Mouse (Mus musculus): ENCODE results near the gene Gas7. TPM values are rescaled to one million over a fixed set of nuclear protein-coding genes. Genes with fewer than 3 reads are reported as not detected.

The Gas7 gene
- polyA plus RNA-seq, 1 experiment, result 14.4 TPM

DNA sequence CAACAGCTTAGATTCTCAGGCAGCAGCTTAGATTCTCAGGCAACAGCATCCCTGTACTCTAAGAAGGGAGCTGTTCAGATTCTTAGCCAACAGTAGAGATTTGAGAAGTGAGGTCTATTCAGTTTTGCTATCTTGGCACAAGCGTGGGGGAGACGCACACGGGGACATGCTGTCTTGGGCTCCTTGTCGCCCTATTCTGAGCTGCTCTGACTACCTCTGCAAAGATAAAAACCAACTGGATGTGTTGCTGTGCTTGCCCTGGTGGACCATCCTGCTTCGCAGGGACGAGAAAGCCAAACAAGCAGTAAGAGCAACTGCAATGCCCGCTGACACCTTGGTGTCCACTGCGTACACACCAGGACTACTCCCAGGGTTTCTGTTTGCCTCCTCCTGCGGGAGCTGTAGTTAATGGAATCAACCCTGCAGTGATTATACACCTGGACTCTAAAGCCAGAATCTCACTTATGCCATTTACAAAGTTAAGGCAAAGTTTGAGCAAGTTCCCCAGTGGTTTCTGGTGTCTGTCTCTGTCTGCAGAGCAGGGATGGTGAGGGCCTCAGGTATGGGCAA, 198.4 kb downstream of the Gas7 start:
- Histone ChIP-seq H3K4me3 (ENCODE audit: control insufficient read depth, low read depth, low read length) (no peak overlapping the region), H3K27me3 (ENCODE audit: control insufficient read depth, insufficient read depth, low read length) (no peaks in the 10 kb centered on the region), H3K27ac (ENCODE audit: control insufficient read depth, insufficient read depth, low read depth, low read length) (no peak overlapping the region), H3K4me1 (ENCODE audit: control insufficient read depth, insufficient read depth, low read length) (no peaks in the 10 kb centered on the region), H3K36me3 (ENCODE audit: control insufficient read depth, insufficient read depth, low read length) (no peaks in the 10 kb centered on the region)
- TF ChIP-seq CTCF (IDR thresholded peaks at IDR 0.05; ENCODE audit: control insufficient read depth, insufficient read depth, insufficient replicate concordance, low read depth, low read length), result no peak
- TF ChIP-seq POLR2A (IDR thresholded peaks at IDR 0.05; ENCODE audit: control insufficient read depth, low read depth, low read length), result no peak

DNA sequence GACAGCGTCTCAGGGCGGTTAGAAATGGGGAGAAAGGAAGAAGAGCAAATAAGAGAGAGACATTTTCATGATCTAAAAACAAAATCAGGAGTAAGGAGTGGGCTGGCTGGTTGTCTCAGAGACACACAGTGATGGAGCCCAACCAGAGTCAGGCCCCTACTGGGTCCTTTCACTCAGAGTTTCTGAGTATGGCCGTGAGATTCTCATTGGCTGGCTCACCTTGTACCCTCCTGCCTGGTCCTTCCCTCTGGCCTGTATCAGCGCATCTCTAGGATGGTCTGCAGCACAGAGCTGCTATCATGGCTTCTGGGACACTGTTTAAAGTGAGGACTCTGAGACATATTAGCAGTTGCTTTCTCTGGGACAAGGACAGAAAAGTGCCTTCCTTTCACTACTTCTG, 199.3 kb downstream of the Gas7 start:
- H3K36me3 ChIP-seq (ENCODE audit: control insufficient read depth, insufficient read depth, low read length), result no peaks in the 10 kb centered on the region
- no peak overlapping the region for H3K4me3 ChIP-seq (ENCODE audit: control insufficient read depth, low read depth, low read length)
- no peaks in the 10 kb centered on the region for H3K27me3 ChIP-seq (ENCODE audit: control insufficient read depth, insufficient read depth, low read length)
- H3K4me1 ChIP-seq (ENCODE audit: control insufficient read depth, insufficient read depth, low read length), result no peaks in the 10 kb centered on the region
- TF ChIP-seq POLR2A (IDR thresholded peaks at IDR 0.05; ENCODE audit: control insufficient read depth, low read depth, low read length), result no peak
- TF ChIP-seq CTCF (IDR thresholded peaks at IDR 0.05; ENCODE audit: control insufficient read depth, insufficient read depth, insufficient replicate concordance, low read depth, low read length), result no peak
- no peak overlapping the region for H3K27ac ChIP-seq (ENCODE audit: control insufficient read depth, insufficient read depth, low read depth, low read length)

DNA sequence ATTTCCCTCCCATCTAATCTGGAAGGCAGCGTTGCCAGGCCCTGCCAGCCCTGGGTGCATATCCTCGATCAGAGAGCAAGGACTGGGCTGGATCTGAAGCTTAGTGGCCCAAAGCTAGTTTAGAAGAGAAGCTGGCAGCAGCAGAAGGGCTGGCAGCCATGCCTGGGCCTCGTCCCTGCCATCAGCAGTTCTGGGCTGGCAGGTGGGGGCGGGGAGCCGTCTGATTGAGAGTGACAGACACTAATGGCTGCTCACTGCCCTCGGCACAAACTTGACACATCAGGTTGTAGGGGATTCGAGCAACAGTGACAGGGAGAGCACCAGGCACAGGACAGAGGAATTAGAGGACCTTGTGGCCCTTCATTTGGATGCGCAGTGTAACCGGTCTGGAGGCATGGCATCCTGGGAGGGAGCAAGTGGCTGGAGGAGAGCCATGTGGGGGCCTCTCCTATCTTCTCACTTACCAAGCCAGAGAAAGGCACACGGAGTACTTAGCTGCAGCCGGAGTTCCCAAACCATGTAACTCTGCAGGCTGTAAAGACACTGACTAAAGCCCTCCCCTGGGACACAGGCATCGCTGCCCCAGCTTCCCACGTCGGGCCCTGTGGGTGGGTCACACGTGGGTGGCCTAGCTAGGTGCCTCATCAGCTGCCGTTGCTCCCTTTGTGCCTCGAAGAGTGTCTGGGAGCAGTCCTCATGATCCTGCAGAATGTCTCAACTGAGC, 200.2 kb downstream of the Gas7 start:
- Histone ChIP-seq H3K4me1 (ENCODE audit: control insufficient read depth, insufficient read depth, low read length) (no peaks in the 10 kb centered on the region), H3K27me3 (ENCODE audit: control insufficient read depth, insufficient read depth, low read length) (no peaks in the 10 kb centered on the region), H3K36me3 (ENCODE audit: control insufficient read depth, insufficient read depth, low read length) (no peaks in the 10 kb centered on the region), H3K27ac (ENCODE audit: control insufficient read depth, insufficient read depth, low read depth, low read length) (peak overlapping the region; percentile 46), H3K4me3 (ENCODE audit: control insufficient read depth, low read depth, low read length) (no peak overlapping the region)
- no peak for TF ChIP-seq POLR2A (IDR thresholded peaks at IDR 0.05; ENCODE audit: control insufficient read depth, low read depth, low read length)
- TF ChIP-seq CTCF (IDR thresholded peaks at IDR 0.05; ENCODE audit: control insufficient read depth, insufficient read depth, insufficient replicate concordance, low read depth, low read length), result no peak

DNA sequence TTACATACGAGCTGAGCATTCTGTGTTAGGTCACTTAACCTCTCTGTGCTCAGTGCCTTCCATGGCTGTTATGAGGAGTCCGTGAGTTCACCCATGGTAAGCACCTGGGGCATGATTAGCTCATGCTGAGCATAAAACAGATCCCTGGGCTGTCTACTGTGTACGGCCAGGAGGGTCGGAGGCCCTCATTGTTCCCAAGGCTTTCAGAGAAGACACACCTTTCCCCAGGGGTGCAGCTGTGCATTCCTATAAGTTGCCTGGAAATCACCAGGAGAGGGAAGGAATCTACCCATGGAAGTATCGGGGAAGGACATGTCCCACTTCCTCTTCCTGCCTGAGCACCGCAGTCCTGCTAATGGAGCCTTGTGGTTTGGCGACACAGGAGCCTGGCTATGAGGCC, 201.1 kb downstream of the Gas7 start:
- H3K4me1 ChIP-seq (ENCODE audit: control insufficient read depth, insufficient read depth, low read length), result no peaks in the 10 kb centered on the region
- TF ChIP-seq POLR2A (IDR thresholded peaks at IDR 0.05; ENCODE audit: control insufficient read depth, low read depth, low read length) (no peak), CTCF (IDR thresholded peaks at IDR 0.05; ENCODE audit: control insufficient read depth, insufficient read depth, insufficient replicate concordance, low read depth, low read length) (no peak)
- H3K36me3 ChIP-seq (ENCODE audit: control insufficient read depth, insufficient read depth, low read length), result no peaks in the 10 kb centered on the region
- no peak overlapping the region for H3K27ac ChIP-seq (ENCODE audit: control insufficient read depth, insufficient read depth, low read depth, low read length)
- H3K27me3 ChIP-seq (ENCODE audit: control insufficient read depth, insufficient read depth, low read length), result no peaks in the 10 kb centered on the region
- H3K4me3 ChIP-seq (ENCODE audit: control insufficient read depth, low read depth, low read length), result no peak overlapping the region

DNA sequence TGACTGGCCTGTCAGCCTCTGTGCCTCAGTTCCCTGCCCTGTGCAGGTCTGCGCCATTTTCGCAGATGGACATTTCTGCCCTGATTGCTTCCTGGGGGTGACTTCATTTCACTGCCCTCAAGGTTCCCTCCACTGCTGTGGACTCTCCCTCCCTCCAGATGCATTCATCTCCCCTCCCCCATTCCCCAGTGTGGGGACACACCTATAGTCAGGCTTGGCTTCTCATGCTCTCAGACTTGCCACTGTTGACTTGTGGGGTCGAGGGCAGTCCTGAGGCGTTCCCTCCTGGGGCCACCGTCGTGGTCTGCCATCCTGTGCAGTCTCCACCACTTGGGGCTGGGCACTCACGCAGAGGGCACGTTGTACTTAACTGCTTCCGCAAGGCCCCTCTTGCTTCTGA, 201.6 kb downstream of the Gas7 start:
- Histone ChIP-seq H3K4me1 (ENCODE audit: control insufficient read depth, insufficient read depth, low read length) (no peaks in the 10 kb centered on the region), H3K4me3 (ENCODE audit: control insufficient read depth, low read depth, low read length) (no peak overlapping the region), H3K36me3 (ENCODE audit: control insufficient read depth, insufficient read depth, low read length) (no peaks in the 10 kb centered on the region), H3K27me3 (ENCODE audit: control insufficient read depth, insufficient read depth, low read length) (no peaks in the 10 kb centered on the region), H3K27ac (ENCODE audit: control insufficient read depth, insufficient read depth, low read depth, low read length) (no peak overlapping the region)
- TF ChIP-seq POLR2A (IDR thresholded peaks at IDR 0.05; ENCODE audit: control insufficient read depth, low read depth, low read length) (no peak), CTCF (IDR thresholded peaks at IDR 0.05; ENCODE audit: control insufficient read depth, insufficient read depth, insufficient replicate concordance, low read depth, low read length) (no peak)

DNA sequence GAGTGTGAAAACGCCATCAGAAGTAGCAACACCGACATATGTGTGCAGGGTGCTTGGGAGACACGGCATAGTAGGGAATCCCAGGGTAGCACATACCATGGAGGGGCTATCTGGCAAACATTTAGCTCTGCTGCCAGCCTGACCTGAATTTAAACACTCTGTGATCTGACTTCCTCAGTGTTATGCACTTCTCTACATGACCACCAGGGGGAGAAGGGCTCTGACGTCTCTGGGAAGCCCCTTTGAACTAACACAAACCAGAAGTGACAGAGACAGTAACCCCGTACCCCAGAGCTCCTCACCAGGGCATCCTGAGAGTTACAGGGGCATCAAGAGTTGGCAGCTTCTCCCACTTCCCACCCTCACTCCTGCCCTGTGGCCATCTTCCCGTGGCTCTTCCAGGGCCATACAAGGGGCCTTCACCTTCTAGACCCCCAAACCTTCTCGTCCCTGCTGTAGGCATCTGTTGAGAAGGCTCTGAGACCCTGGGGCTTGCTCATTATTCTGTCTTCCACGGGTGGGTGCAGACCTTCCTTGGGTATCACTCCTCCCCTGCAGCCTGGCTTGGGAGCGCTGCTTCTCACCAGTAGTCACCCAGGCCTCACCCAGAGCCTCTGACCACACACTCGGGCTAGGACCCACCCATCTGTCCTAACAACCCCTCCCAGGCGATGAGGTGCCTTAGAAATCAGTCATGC, 202.6 kb downstream of the Gas7 start:
- no peak for TF ChIP-seq POLR2A (IDR thresholded peaks at IDR 0.05; ENCODE audit: control insufficient read depth, low read depth, low read length)
- TF ChIP-seq CTCF (IDR thresholded peaks at IDR 0.05; ENCODE audit: control insufficient read depth, insufficient read depth, insufficient replicate concordance, low read depth, low read length), result peak; percentile 37; the same call in 1 of the 2 replicates
- Histone ChIP-seq H3K36me3 (ENCODE audit: control insufficient read depth, insufficient read depth, low read length) (no peaks in the 10 kb centered on the region), H3K27ac (ENCODE audit: control insufficient read depth, insufficient read depth, low read depth, low read length) (no peak overlapping the region), H3K27me3 (ENCODE audit: control insufficient read depth, insufficient read depth, low read length) (no peaks in the 10 kb centered on the region), H3K4me1 (ENCODE audit: control insufficient read depth, insufficient read depth, low read length) (no peaks in the 10 kb centered on the region), H3K4me3 (ENCODE audit: control insufficient read depth, low read depth, low read length) (no peak overlapping the region)

DNA sequence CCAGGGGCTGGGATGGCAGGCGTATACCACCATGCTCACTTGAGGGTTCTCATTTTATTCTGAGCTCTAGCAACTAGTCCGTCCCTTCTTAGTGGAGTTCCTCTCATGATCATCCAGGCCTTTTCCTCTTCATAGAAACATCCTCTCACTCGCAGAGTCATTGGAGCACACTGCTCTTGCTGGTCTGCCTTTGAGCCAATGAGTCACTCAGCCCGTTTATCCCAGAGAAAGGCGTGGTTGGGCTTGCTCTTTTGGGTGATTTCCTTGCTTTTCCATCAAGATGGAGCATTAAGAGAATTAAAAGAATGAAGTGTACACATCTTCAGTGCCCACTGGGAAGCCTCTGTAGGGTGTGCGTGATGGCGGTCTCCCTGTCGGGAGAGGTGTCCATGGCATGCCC, 206.2 kb downstream of the Gas7 start:
- no peaks in the 10 kb centered on the region for H3K27me3 ChIP-seq (ENCODE audit: control insufficient read depth, insufficient read depth, low read length)
- H3K36me3 ChIP-seq (ENCODE audit: control insufficient read depth, insufficient read depth, low read length), result no peaks in the 10 kb centered on the region
- TF ChIP-seq CTCF (IDR thresholded peaks at IDR 0.05; ENCODE audit: control insufficient read depth, insufficient read depth, insufficient replicate concordance, low read depth, low read length) (no peak), POLR2A (IDR thresholded peaks at IDR 0.05; ENCODE audit: control insufficient read depth, low read depth, low read length) (no peak)
- H3K4me1 ChIP-seq (ENCODE audit: control insufficient read depth, insufficient read depth, low read length), result no peaks in the 10 kb centered on the region
- H3K4me3 ChIP-seq (ENCODE audit: control insufficient read depth, low read depth, low read length), result no peak overlapping the region
- H3K27ac ChIP-seq (ENCODE audit: control insufficient read depth, insufficient read depth, low read depth, low read length), result no peak overlapping the region
